Mouse (Mus musculus) heart, embryonic 13.5 days (tissue): ENCODE data around the gene Sh3pxd2a. TPM values are rescaled to one million over a fixed set of nuclear protein-coding genes. Genes with fewer than 3 reads are reported as not detected.

Experiments
- ATAC-seq: fragments of 200-750 bp; cut with Nextera tagmentation; 2 replicates; pipeline ENCODE4 v1.8.0; 2017; ENCODE audit warnings: moderate TSS enrichment; ENCODE audit not compliant: insufficient number of reproducible peaks, low FRiP score, low TSS enrichment; ENCODE audit errors: extremely low read depth
- H3K27ac ChIP-seq: fragments of 300-500 bp; sonication (generic); replicated peaks from 2 replicates; pipeline ENCODE4 v1.5.1; 2015; ENCODE audit warnings: moderate library complexity, mild to moderate bottlenecking, inconsistent platforms
- H3K27me3 ChIP-seq: fragments of 300-500 bp; sonication (generic); replicated peaks from 2 replicates; pipeline ENCODE4 v1.6.1; 2015; ENCODE audit warnings: mild to moderate bottlenecking, inconsistent platforms
- H3K36me3 ChIP-seq: fragments of 300-500 bp; sonication (generic); 2 replicates; pipeline ENCODE4 v1.6.1; 2015; ENCODE audit warnings: mild to moderate bottlenecking, inconsistent platforms
- H3K4me1 ChIP-seq: fragments of 300-500 bp; sonication (generic); 2 replicates; pipeline ENCODE4 v1.6.1; 2015; ENCODE audit warnings: inconsistent platforms
- H3K4me2 ChIP-seq: fragments of 300-500 bp; sonication (generic); 2 replicates; pipeline ENCODE4 v1.6.1; 2015; ENCODE audit warnings: inconsistent platforms, mild to moderate bottlenecking, moderate library complexity
- H3K4me3 ChIP-seq: fragments of 300-500 bp; sonication (generic); 2 replicates; pipeline ENCODE4 v1.5.1; 2015; ENCODE audit warnings: moderate library complexity, mild to moderate bottlenecking, inconsistent platforms
- H3K9ac ChIP-seq: fragments of 300-500 bp; sonication (generic); 2 replicates; pipeline ENCODE4 v1.6.1; 2015; ENCODE audit warnings: inconsistent platforms, mild to moderate bottlenecking, moderate library complexity
- H3K9me3 ChIP-seq: fragments of 300-500 bp; sonication (generic); 2 replicates; pipeline ENCODE4 v1.6.1; 2016; ENCODE audit warnings: inconsistent platforms
- WGBS: fragments of 180-500 bp; shearing (Covaris S2); methylation state at CpG from one replicate; pipeline ENCODE4 v1.1.7; 2015; ENCODE audit warnings: mixed read lengths; 5-methylcytosine and 5-hydroxymethylcytosine counted together
- polyA plus RNA-seq: library from polyadenylated mRNA; unstranded; fragments of >200 nt; fragmentation: Nextera tagmentation; extraction: Ambion mirVana; gene quantifications from 2 replicates; pipeline ENCODE4 v1.2.1, GENCODE M21; 2015

Sh3pxd2a gene
- polyA plus RNA-seq, 1 experiment from 2014 or later = 5.7 TPM

- Histone ChIP-seq H3K4me1 (peaks cover 83% of the 10 kb centered on the region), H3K36me3 (no peaks in the 10 kb centered on the region), H3K27ac (peak overlapping the region; percentile 85), H3K9me3 (no peaks in the 10 kb centered on the region), H3K4me3 (peak overlapping the region; percentile 8; the same call in 1 of the 2 replicates), H3K9ac (peak overlapping the region; percentile 72), H3K4me2 (peak overlapping the region; percentile 56), H3K27me3 (no peaks in the 10 kb centered on the region)
- WGBS = 9% methylated on average over 10 of the region's 10 CpGs
- peak; percentile 55; the same call in 1 of the 2 replicates for ATAC-seq
These were observed 133.4 kb downstream of the Sh3pxd2a start for GRCm38 (mm10) chr19:47330743-47331227.

GRCm38 (mm10) chr19:47329102-47329501, 135.1 kb downstream of the Sh3pxd2a start:
- Histone ChIP-seq H3K9ac (0 out of 2 replicates have a peak overlapping the region, but pooled peaks have one; percentile 33), H3K9me3 (no peaks in the 10 kb centered on the region), H3K4me3 (no peak overlapping the region), H3K4me2 (no peak overlapping the region), H3K36me3 (0 out of 2 replicates have a peak, but pooled peaks cover 2% of the 10 kb centered on the region), H3K27ac (no peak overlapping the region), H3K4me1 (peaks cover 72% of the 10 kb centered on the region), H3K27me3 (no peaks in the 10 kb centered on the region)
- ATAC-seq = no peak
- WGBS = 86% methylated on average over 1 of the region's 1 CpGs

DNA sequence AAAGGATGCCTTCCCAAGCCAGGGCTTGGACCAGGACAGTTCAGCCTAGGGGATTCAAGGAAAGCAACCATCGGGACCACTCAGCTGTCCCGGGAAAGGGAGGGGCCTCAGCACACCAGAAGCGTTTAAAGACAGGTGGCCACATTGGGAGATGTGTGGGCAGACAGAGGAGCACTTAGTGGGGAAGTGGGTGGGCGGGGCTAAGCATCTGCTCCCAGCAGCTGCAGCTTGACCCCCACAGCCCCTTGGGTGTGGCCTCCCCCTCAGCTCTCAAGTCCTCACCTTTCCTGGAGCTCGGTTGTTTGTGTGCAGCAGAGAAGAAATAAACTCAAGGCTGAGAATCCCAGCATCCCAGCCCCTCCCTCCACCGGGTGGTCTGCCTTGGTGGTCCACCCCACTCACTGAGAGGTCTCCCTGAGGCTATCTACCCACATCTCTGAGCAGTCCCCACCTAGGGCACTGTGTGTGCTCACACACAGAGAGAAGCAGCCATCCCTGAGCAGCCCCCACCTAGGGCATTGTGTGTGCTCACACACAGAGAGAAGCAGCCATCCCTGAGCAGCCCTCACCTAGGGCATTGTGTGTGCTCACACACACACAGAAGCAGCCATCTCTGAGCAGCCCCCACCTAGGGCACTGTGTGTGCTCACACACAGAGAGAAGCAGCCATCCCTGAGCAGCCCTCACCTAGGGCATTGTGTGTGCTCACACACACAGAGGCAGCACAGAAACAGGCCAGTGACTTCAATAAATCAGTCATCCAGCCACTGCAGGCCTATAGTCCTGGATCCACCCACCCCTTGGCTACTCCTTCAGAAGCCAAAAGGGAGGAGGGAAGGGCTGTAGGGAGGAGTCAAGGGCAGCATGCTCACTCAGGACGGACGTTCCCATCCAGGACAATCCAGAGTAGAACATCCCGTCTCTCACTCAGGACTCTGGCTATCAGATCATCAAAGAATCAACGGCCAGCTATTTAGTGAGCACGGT, 136.0 kb downstream of the Sh3pxd2a start:
- Histone ChIP-seq H3K9ac (peak overlapping the region; percentile 33; the same call in 1 of the 2 replicates), H3K4me2 (no peak overlapping the region), H3K4me3 (no peak overlapping the region), H3K9me3 (no peaks in the 10 kb centered on the region), H3K4me1 (peaks cover 68% of the 10 kb centered on the region), H3K36me3 (0 out of 2 replicates have a peak, but pooled peaks cover 2% of the 10 kb centered on the region), H3K27ac (0 out of 2 replicates have a peak overlapping the region, but pooled peaks have one; percentile 5), H3K27me3 (no peaks in the 10 kb centered on the region)
- no peak for ATAC-seq
- 29% methylated on average over 11 of the region's 11 CpGs for WGBS

- 0 out of 2 replicates have a peak, but pooled peaks cover 2% of the 10 kb centered on the region for H3K36me3 ChIP-seq
- peak overlapping the region; percentile 58 for H3K27ac ChIP-seq
- no peak overlapping the region for H3K4me3 ChIP-seq
- no peak for ATAC-seq
- peaks cover 65% of the 10 kb centered on the region for H3K4me1 ChIP-seq
- no peaks in the 10 kb centered on the region for H3K9me3 ChIP-seq
- 0 out of 2 replicates have a peak overlapping the region, but pooled peaks have one; percentile 52 for H3K9ac ChIP-seq
- WGBS = 52% methylated on average over 5 of the region's 5 CpGs
- no peak overlapping the region for H3K4me2 ChIP-seq
- no peaks in the 10 kb centered on the region for H3K27me3 ChIP-seq
These were observed 138.3 kb downstream of the Sh3pxd2a start for GRCm38 (mm10) chr19:47325881-47326280.

- Histone ChIP-seq H3K4me1 (peaks cover 71% of the 10 kb centered on the region), H3K4me3 (no peak overlapping the region), H3K27me3 (no peaks in the 10 kb centered on the region), H3K27ac (no peak overlapping the region), H3K36me3 (0 out of 2 replicates have a peak, but pooled peaks cover 2% of the 10 kb centered on the region), H3K9me3 (no peaks in the 10 kb centered on the region), H3K4me2 (no peak overlapping the region), H3K9ac (no peak overlapping the region)
- no peak for ATAC-seq
- 77% methylated on average over 11 of the region's 11 CpGs for WGBS
These were observed 140.9 kb downstream of the Sh3pxd2a start for GRCm38 (mm10) chr19:47323096-47323849.

GRCm38 (mm10) chr19:47320331-47320668, 143.9 kb downstream of the Sh3pxd2a start:
- Histone ChIP-seq H3K9me3 (no peaks in the 10 kb centered on the region), H3K36me3 (0 out of 2 replicates have a peak, but pooled peaks cover 2% of the 10 kb centered on the region), H3K27ac (peak overlapping the region; percentile 69), H3K4me3 (peak overlapping the region; percentile 30), H3K27me3 (no peaks in the 10 kb centered on the region), H3K4me1 (peaks cover 76% of the 10 kb centered on the region), H3K4me2 (peak overlapping the region; percentile 57), H3K9ac (peak overlapping the region; percentile 69)
- 21% methylated on average over 8 of the region's 8 CpGs for WGBS
- 0 out of 2 replicates have a peak, but pooled peaks have one; percentile 29 for ATAC-seq

DNA sequence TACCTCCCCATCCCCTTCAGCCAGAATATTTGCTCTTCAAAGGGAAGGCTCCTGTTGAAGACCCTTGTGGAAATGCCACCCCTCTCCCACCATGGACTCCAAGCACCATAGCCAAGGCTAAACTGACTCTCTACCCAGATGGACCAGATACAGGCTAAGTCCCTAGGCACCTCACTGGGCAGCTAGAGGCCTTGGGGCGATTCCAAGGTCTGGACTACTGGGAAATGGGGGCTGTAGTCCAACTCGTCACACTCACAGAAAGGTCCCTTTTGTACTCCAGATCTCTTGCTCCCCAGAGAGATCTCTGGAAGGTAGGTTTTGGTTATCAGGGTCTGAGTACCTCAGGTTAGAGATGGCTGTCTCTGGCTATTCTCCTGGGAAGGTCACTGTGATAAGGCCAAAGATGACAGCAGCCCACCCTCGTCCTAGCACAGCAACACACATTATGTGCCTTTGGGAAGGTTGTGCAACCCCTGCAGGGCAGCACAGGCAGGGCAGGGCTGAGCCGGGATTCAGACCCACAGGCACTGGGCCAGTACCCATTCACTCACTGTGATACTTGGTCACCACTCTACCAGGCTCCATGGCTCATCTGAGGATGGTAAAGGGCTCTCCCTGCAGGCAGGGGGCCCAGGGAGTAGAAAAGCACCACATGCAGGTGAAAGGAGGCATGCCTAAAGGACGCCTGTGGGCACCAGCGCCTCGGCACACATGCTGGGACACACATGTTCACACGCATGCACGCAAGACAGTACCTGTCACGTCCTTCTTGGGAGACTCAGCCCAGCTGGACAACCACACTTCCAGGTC, 144.5 kb downstream of the Sh3pxd2a start:
- Histone ChIP-seq H3K4me1 (peaks cover 81% of the 10 kb centered on the region), H3K9me3 (no peaks in the 10 kb centered on the region), H3K36me3 (0 out of 2 replicates have a peak, but pooled peaks cover 2% of the 10 kb centered on the region), H3K27me3 (no peaks in the 10 kb centered on the region), H3K4me3 (peak overlapping the region; percentile 30), H3K9ac (peak overlapping the region; percentile 69), H3K4me2 (peak overlapping the region; percentile 57), H3K27ac (peak overlapping the region; percentile 69)
- ATAC-seq = no peak
- 49% methylated on average over 10 of the region's 10 CpGs for WGBS

- no peak for ATAC-seq
- WGBS = 82% methylated on average over 8 of the region's 8 CpGs
- peak overlapping the region; percentile 11 for H3K9ac ChIP-seq
These were observed 145.1 kb downstream of the Sh3pxd2a start for GRCm38 (mm10) chr19:47319061-47319460.

DNA sequence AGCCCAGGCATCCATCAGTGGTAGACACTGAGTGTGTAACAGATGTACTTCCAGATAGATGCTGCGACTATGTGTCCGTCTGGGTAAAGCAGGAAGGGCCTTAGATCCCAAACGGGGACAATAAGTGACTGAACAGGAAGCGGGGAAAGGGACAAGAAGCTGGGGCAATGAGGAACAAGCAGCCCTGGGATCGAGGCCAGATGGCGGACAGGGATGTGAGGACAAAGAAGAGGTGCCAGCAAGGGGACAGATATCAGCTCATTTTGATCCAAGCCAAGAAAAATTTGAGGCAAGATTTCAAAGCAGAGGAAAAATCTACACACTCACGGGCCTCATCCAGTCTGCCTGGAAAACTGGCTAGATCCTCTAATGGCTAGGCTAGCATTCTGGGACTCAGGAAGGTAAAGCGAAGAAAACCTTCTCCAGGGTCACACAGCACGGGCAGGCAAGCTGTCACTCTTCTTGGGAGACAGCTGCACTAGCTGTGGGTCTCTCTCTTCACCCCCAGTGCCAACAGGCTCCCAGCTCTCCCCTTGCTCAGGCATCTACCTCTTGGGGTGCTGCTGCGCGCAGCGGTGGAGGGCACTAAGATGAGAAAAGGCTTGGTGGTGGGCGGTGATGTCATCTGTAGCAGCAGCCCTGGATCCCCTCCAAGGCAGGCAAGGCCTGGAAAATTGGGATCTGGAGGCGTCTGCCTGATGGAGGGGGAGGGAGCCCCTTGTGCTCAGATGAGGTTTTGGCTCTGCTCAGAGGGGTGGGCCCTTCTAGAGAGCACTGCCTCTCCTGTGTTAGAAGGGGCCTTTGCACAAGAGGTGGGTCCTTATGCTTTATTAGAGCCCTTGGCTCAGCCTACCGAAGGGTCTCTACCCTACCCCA, 146.9 kb downstream of the Sh3pxd2a start:
- Histone ChIP-seq H3K4me2 (peak overlapping the region; percentile 32), H3K36me3 (peaks cover 1% of the 10 kb centered on the region), H3K27ac (peak overlapping the region; percentile 97), H3K4me3 (no peak overlapping the region), H3K4me1 (peaks cover 96% of the 10 kb centered on the region), H3K27me3 (no peaks in the 10 kb centered on the region), H3K9ac (peak overlapping the region; percentile 58), H3K9me3 (no peaks in the 10 kb centered on the region)
- WGBS = 54% methylated on average over 15 of the region's 15 CpGs
- ATAC-seq = no peak

More at GRCm38 (mm10) chr19:47319061-47319460, 145.1 kb downstream of the Sh3pxd2a start:
- Histone ChIP-seq H3K4me1 (peaks cover 86% of the 10 kb centered on the region), H3K4me3 (no peak overlapping the region), H3K27ac (peak overlapping the region; percentile 97), H3K4me2 (no peak overlapping the region), H3K36me3 (0 out of 2 replicates have a peak, but pooled peaks cover under 1% of the 10 kb centered on the region), H3K27me3 (no peaks in the 10 kb centered on the region), H3K9me3 (no peaks in the 10 kb centered on the region)
